Mouse (Mus musculus): ENCODE results near the gene Rmnd5a. TPM values are rescaled to one million over a fixed set of nuclear protein-coding genes. Genes with fewer than 3 reads are reported as not detected.

Rmnd5a gene
- polyA plus RNA-seq, 1 experiment from 2014 or later: 10.7 TPM

DNA sequence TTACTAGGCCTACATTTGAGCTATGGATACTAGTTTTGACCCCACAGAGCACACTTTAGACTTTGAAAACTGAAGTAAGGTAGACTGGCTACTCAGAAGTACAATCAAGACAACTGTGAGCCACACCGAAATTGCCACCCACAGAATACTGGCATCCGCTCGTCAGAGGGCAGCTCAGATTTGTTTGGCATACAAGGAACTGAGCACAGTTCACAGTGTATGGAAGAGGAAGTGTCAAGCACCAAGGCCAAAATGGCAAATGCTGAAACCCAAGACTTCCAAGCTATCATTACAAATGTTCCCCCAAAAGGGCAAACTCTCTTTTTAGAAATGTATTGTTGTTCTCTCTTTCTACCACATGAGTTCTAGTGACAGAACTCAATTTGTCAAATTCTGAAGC lies 25.0 kb downstream of the Rmnd5a start:
- ATAC-seq (ENCODE audit: insufficient number of reproducible peaks, low FRiP score, low TSS enrichment, low read depth) (no peak), DNase-seq (ENCODE audit: low spot score) (no peak)
- Histone ChIP-seq H3K36me3 (ENCODE audit: control insufficient read depth, insufficient read depth, low read length) (no peaks in the 10 kb centered on the region; the same call in 1 of the 2 replicates), H3K9me3 (ENCODE audit: control insufficient read depth, low read length) (no peaks in the 10 kb centered on the region), H3K4me1 (ENCODE audit: control insufficient read depth, insufficient read depth, low read length) (no peaks in the 10 kb centered on the region), H3K4me3 (ENCODE audit: low read depth, low read length) (no peak overlapping the region), H3K4me2 (ENCODE audit: low read depth, severe bottlenecking) (no peak overlapping the region), H3K9ac (ENCODE audit: low read length) (no peak overlapping the region), H3K27me3 (ENCODE audit: control insufficient read depth, insufficient read depth, low read length) (no peaks in the 10 kb centered on the region), H3K27ac (replicated peaks; ENCODE audit: low read depth, low read length) (no peak overlapping the region)
- 92% methylated on average over 3 of the region's 3 CpGs for WGBS

DNA sequence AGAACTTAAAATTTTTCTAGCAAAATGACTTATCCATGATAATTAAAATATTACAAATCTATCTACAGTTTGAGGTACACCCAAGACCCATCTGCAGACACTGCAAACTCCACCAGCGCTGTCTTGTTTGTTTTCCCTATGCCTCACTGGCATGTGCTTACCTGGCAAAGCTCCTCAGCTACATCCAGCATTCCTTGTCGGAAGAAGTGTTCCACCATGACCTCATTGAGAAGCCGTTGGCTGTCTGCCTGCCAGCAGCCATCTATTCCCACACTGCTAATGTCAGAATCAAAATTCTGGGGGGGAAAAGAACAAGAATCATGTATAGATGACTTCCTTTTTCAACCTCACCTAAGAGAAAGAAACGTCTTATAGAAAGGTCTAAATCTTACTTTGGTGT lies 25.8 kb downstream of the Rmnd5a start:
- no peak overlapping the region for H3K9ac ChIP-seq (ENCODE audit: low read length)
- H3K4me3 ChIP-seq (ENCODE audit: low read depth, low read length): no peak overlapping the region
- H3K9me3 ChIP-seq (ENCODE audit: control insufficient read depth, low read length): no peaks in the 10 kb centered on the region
- DNase-seq (ENCODE audit: low spot score) (no peak), ATAC-seq (ENCODE audit: insufficient number of reproducible peaks, low FRiP score, low TSS enrichment, low read depth) (no peak)
- H3K4me1 ChIP-seq (ENCODE audit: control insufficient read depth, insufficient read depth, low read length): no peaks in the 10 kb centered on the region
- no peaks in the 10 kb centered on the region for H3K27me3 ChIP-seq (ENCODE audit: control insufficient read depth, insufficient read depth, low read length)
- no peak overlapping the region for H3K4me2 ChIP-seq (ENCODE audit: low read depth, severe bottlenecking)
- WGBS: 89% methylated on average over 4 of the region's 4 CpGs
- no peaks in the 10 kb centered on the region; the same call in 1 of the 2 replicates for H3K36me3 ChIP-seq (ENCODE audit: control insufficient read depth, insufficient read depth, low read length)
- no peak overlapping the region for H3K27ac ChIP-seq (replicated peaks; ENCODE audit: low read depth, low read length)

GRCm38 (mm10) chr6:71398829-71399609 lies 41.4 kb downstream of the Rmnd5a start:
- WGBS: 79% methylated on average over 4 of the region's 4 CpGs
- H3K27ac ChIP-seq (replicated peaks; ENCODE audit: low read depth, low read length): no peak overlapping the region
- no peak overlapping the region for H3K9ac ChIP-seq (ENCODE audit: low read length)
- no peaks in the 10 kb centered on the region for H3K27me3 ChIP-seq (ENCODE audit: control insufficient read depth, insufficient read depth, low read length)
- no peak overlapping the region for H3K4me2 ChIP-seq (ENCODE audit: low read depth, severe bottlenecking)
- H3K4me1 ChIP-seq (ENCODE audit: control insufficient read depth, insufficient read depth, low read length): no peaks in the 10 kb centered on the region
- DNase-seq (ENCODE audit: low spot score): no peak
- no peak for ATAC-seq (ENCODE audit: insufficient number of reproducible peaks, low FRiP score, low TSS enrichment, low read depth)
- H3K4me3 ChIP-seq (ENCODE audit: low read depth, low read length): no peak overlapping the region
- no peaks in the 10 kb centered on the region for H3K9me3 ChIP-seq (ENCODE audit: control insufficient read depth, low read length)
- 0 out of 2 replicates have a peak, but pooled peaks cover 2% of the 10 kb centered on the region for H3K36me3 ChIP-seq (ENCODE audit: control insufficient read depth, insufficient read depth, low read length)

GRCm38 (mm10) chr6:71396761-71397160 lies 43.7 kb downstream of the Rmnd5a start:
- no peak overlapping the region for H3K4me2 ChIP-seq (ENCODE audit: low read depth, severe bottlenecking)
- H3K9me3 ChIP-seq (ENCODE audit: control insufficient read depth, low read length): no peaks in the 10 kb centered on the region
- no peak overlapping the region for H3K9ac ChIP-seq (ENCODE audit: low read length)
- H3K27me3 ChIP-seq (ENCODE audit: control insufficient read depth, insufficient read depth, low read length): no peaks in the 10 kb centered on the region
- 92% methylated on average over 6 of the region's 6 CpGs for WGBS
- H3K4me1 ChIP-seq (ENCODE audit: control insufficient read depth, insufficient read depth, low read length): no peaks in the 10 kb centered on the region
- H3K27ac ChIP-seq (replicated peaks; ENCODE audit: low read depth, low read length): no peak overlapping the region
- no peak overlapping the region for H3K4me3 ChIP-seq (ENCODE audit: low read depth, low read length)
- no peak for ATAC-seq (ENCODE audit: insufficient number of reproducible peaks, low FRiP score, low TSS enrichment, low read depth)
- 0 out of 2 replicates have a peak, but pooled peaks cover 2% of the 10 kb centered on the region for H3K36me3 ChIP-seq (ENCODE audit: control insufficient read depth, insufficient read depth, low read length)
- DNase-seq (ENCODE audit: low spot score): no peak

DNA sequence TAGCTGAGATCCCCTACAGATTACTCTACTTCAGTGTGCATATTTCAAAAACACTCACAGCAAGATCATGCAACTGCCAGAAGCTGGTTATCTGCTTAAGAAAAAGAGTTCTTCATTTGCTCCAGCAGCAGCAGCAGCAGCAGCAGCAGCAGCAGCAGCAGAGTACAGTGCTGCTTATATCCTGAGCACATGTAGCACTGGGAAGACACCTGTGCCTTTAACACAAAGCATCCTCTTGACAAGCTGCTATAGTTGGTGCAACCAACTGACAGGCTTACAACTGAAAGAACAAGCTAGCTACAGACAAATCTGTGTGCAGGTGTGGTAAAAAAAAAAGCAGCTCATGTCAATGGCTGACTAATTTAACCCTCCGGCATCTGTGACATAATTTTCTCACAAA lies 44.4 kb downstream of the Rmnd5a start:
- H3K4me1 ChIP-seq (ENCODE audit: control insufficient read depth, insufficient read depth, low read length): no peaks in the 10 kb centered on the region
- no peak overlapping the region for H3K27ac ChIP-seq (replicated peaks; ENCODE audit: low read depth, low read length)
- H3K27me3 ChIP-seq (ENCODE audit: control insufficient read depth, insufficient read depth, low read length): no peaks in the 10 kb centered on the region
- H3K4me3 ChIP-seq (ENCODE audit: low read depth, low read length): no peak overlapping the region
- ATAC-seq (ENCODE audit: insufficient number of reproducible peaks, low FRiP score, low TSS enrichment, low read depth): no peak
- WGBS: 100% methylated on average over 1 of the region's 1 CpGs
- no peak overlapping the region for H3K9ac ChIP-seq (ENCODE audit: low read length)
- no peaks in the 10 kb centered on the region for H3K9me3 ChIP-seq (ENCODE audit: control insufficient read depth, low read length)
- no peak for DNase-seq (ENCODE audit: low spot score)
- H3K4me2 ChIP-seq (ENCODE audit: low read depth, severe bottlenecking): no peak overlapping the region
- H3K36me3 ChIP-seq (ENCODE audit: control insufficient read depth, insufficient read depth, low read length): 0 out of 2 replicates have a peak, but pooled peaks cover 2% of the 10 kb centered on the region

GRCm38 (mm10) chr6:71390496-71390895 lies 49.9 kb downstream of the Rmnd5a start:
- no peaks in the 10 kb centered on the region for H3K36me3 ChIP-seq (ENCODE audit: control insufficient read depth, insufficient read depth, low read length)
- no peaks in the 10 kb centered on the region for H3K27me3 ChIP-seq (ENCODE audit: control insufficient read depth, insufficient read depth, low read length)
- no peak overlapping the region for H3K4me2 ChIP-seq (ENCODE audit: low read depth, severe bottlenecking)
- ATAC-seq (ENCODE audit: insufficient number of reproducible peaks, low FRiP score, low TSS enrichment, low read depth): no peak
- H3K4me3 ChIP-seq (ENCODE audit: low read depth, low read length): no peak overlapping the region
- H3K4me1 ChIP-seq (ENCODE audit: control insufficient read depth, insufficient read depth, low read length): no peaks in the 10 kb centered on the region
- 89% methylated on average over 2 of the region's 2 CpGs for WGBS
- H3K9ac ChIP-seq (ENCODE audit: low read length): no peak overlapping the region
- no peaks in the 10 kb centered on the region for H3K9me3 ChIP-seq (ENCODE audit: control insufficient read depth, low read length)
- no peak for DNase-seq (ENCODE audit: low spot score)
- no peak overlapping the region for H3K27ac ChIP-seq (replicated peaks; ENCODE audit: low read depth, low read length)

GRCm38 (mm10) chr6:71381654-71382053 lies 58.8 kb downstream of the Rmnd5a start:
- H3K4me2 ChIP-seq (ENCODE audit: low read depth, severe bottlenecking): no peak overlapping the region
- no peaks in the 10 kb centered on the region for H3K9me3 ChIP-seq (ENCODE audit: control insufficient read depth, low read length)
- no peaks in the 10 kb centered on the region for H3K36me3 ChIP-seq (ENCODE audit: control insufficient read depth, insufficient read depth, low read length)
- H3K27me3 ChIP-seq (ENCODE audit: control insufficient read depth, insufficient read depth, low read length): no peaks in the 10 kb centered on the region
- H3K4me1 ChIP-seq (ENCODE audit: control insufficient read depth, insufficient read depth, low read length): no peaks in the 10 kb centered on the region
- 92% methylated on average over 5 of the region's 5 CpGs for WGBS
- ATAC-seq (ENCODE audit: insufficient number of reproducible peaks, low FRiP score, low TSS enrichment, low read depth) (no peak), DNase-seq (ENCODE audit: low spot score) (no peak)
- H3K27ac ChIP-seq (replicated peaks; ENCODE audit: low read depth, low read length): no peak overlapping the region
- no peak overlapping the region for H3K9ac ChIP-seq (ENCODE audit: low read length)
- H3K4me3 ChIP-seq (ENCODE audit: low read depth, low read length): no peak overlapping the region

DNA sequence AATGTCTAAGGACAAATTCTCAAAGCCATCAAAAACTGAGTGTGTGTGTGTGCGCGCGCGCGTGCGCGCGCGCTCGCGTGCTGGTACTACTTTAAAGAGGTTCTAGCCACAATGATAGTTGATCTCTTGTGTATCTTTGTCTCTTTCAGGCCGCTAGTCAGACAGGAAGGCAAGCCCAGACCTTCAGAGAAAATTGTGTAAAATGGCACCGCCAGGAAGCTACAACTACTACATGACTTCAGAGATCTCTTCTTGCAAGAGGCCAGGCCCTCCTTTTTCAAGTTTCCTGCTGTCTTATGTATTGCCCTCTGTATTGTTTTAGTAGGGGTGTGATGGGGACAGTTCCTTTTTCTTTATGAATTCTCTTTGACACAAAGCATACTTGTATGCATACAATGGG lies 63.7 kb downstream of the Rmnd5a start:
- H3K9me3 ChIP-seq (ENCODE audit: control insufficient read depth, low read length): no peaks in the 10 kb centered on the region
- no peak overlapping the region for H3K4me3 ChIP-seq (ENCODE audit: low read depth, low read length)
- DNase-seq (ENCODE audit: low spot score) (no peak), ATAC-seq (ENCODE audit: insufficient number of reproducible peaks, low FRiP score, low TSS enrichment, low read depth) (no peak)
- no peak overlapping the region for H3K4me2 ChIP-seq (ENCODE audit: low read depth, severe bottlenecking)
- no peaks in the 10 kb centered on the region for H3K27me3 ChIP-seq (ENCODE audit: control insufficient read depth, insufficient read depth, low read length)
- no peaks in the 10 kb centered on the region for H3K4me1 ChIP-seq (ENCODE audit: control insufficient read depth, insufficient read depth, low read length)
- 97% methylated on average over 13 of the region's 13 CpGs for WGBS
- no peaks in the 10 kb centered on the region for H3K36me3 ChIP-seq (ENCODE audit: control insufficient read depth, insufficient read depth, low read length)
- no peak overlapping the region for H3K27ac ChIP-seq (replicated peaks; ENCODE audit: low read depth, low read length)
- no peak overlapping the region for H3K9ac ChIP-seq (ENCODE audit: low read length)

DNA sequence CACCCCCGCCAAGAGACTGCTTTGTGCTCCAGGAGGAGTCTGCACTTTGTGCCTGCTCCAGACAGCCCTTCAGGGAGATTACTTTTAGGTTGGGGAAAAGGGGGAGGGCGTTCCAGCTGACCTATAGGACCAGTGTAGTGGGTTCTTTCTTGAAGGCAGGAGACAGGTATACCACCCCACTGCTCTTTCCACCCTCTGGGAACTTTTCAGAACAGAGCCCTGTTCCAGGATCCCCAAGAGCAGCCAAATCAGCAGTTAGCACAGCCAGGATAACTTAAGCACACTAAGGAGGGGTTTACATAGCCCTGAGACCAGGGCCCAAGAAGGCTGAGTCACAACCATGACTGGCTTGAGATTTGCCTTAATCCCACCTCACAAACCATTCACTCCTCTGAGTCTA lies 65.5 kb downstream of the Rmnd5a start:
- H3K9me3 ChIP-seq (ENCODE audit: control insufficient read depth, low read length): no peaks in the 10 kb centered on the region
- H3K4me1 ChIP-seq (ENCODE audit: control insufficient read depth, insufficient read depth, low read length): no peaks in the 10 kb centered on the region
- H3K27me3 ChIP-seq (ENCODE audit: control insufficient read depth, insufficient read depth, low read length): no peaks in the 10 kb centered on the region
- H3K36me3 ChIP-seq (ENCODE audit: control insufficient read depth, insufficient read depth, low read length): no peaks in the 10 kb centered on the region
- ATAC-seq (ENCODE audit: insufficient number of reproducible peaks, low FRiP score, low TSS enrichment, low read depth) (no peak), DNase-seq (ENCODE audit: low spot score) (no peak)
- no peak overlapping the region for H3K9ac ChIP-seq (ENCODE audit: low read length)
- no peak overlapping the region for H3K27ac ChIP-seq (replicated peaks; ENCODE audit: low read depth, low read length)
- H3K4me3 ChIP-seq (ENCODE audit: low read depth, low read length): no peak overlapping the region
- H3K4me2 ChIP-seq (ENCODE audit: low read depth, severe bottlenecking): no peak overlapping the region
- WGBS: 80% methylated on average over 2 of the region's 2 CpGs

All from limb, embryonic 11.5 days (tissue).